Mouse (Mus musculus): ENCODE measurements at regions not wholly inside any gene's neighbourhood (a gene's known extent, or its start where the extent isn't known, plus 50 kb on each side); places are given as distances from the start of the nearest gene placed in this dataset.
A peak's percentile ranks its signal among the peaks of the same experiment; 100 is the strongest.

- WGBS = 54% methylated on average over 6 of the region's 6 CpGs
- no peaks in the 10 kb centered on the region for H3K27me3 ChIP-seq
- H3K4me1 ChIP-seq = peaks cover 13% of the 10 kb centered on the region
- H3K4me3 ChIP-seq = no peak overlapping the region
- peak overlapping the region; percentile 77 for H3K27ac ChIP-seq (replicated peaks)
- H3K4me2 ChIP-seq (replicated peaks) = no peak overlapping the region
- H3K9ac ChIP-seq (replicated peaks) = no peak overlapping the region
- ATAC-seq (ENCODE audit: low FRiP score, low read depth) = 0 out of 2 replicates have a peak, but pooled peaks have one; percentile 14
- H3K36me3 ChIP-seq = no peaks in the 10 kb centered on the region
- no peaks in the 10 kb centered on the region for H3K9me3 ChIP-seq
Measured at GRCm38 (mm10) chr13:83865932-83866685, 356.0 kb upstream of the Tmem161b start.

GRCm38 (mm10) chr13:83867211-83867610 lies 354.9 kb upstream of the Tmem161b start:
- WGBS = 55% methylated on average over 1 of the region's 1 CpGs

DNA sequence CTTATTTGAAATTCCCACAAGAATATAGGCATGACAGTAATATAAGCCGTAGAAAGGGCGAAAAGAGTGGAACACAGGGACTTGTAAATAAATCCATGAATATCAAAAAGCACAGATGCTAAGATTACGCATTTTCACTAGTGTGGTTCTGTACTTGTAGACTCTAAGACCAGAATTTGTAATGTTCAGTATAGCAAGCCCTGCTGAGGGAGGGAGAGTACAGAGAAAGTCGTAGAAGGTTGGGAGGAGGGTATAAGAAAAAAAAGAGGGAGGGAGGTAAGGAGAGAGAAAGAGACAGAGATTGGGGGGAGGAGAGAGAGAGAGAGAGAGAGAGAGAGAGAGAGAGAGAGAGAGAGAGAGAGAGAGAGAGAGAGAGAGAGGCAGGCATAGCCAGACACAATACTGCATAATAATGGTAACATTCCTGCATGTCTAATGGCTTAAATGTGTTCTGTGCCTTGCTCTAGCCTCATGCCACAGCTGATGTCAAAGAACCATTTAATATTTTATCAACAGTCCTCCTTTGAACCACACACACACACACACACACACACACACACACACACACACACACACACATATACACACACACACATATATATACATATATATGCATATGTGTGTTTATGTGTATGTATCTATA lies 354.1 kb upstream of the Tmem161b start:
- peak; percentile 78 for ATAC-seq (ENCODE audit: low FRiP score, low read depth)
- H3K27ac ChIP-seq (replicated peaks) = peak overlapping the region; percentile 86
- 52% methylated on average over 4 of the region's 4 CpGs for WGBS
- peaks cover 15% of the 10 kb centered on the region for H3K4me1 ChIP-seq
- no peaks in the 10 kb centered on the region for H3K27me3 ChIP-seq
- no peak overlapping the region for H3K4me2 ChIP-seq (replicated peaks)
- no peak overlapping the region for H3K4me3 ChIP-seq
- H3K36me3 ChIP-seq = no peaks in the 10 kb centered on the region
- H3K9me3 ChIP-seq = no peaks in the 10 kb centered on the region
- no peak overlapping the region for H3K9ac ChIP-seq (replicated peaks)

More at GRCm38 (mm10) chr13:83867211-83867610, 354.9 kb upstream of the Tmem161b start:
- Histone ChIP-seq H3K4me1 (peaks cover 13% of the 10 kb centered on the region), H3K36me3 (no peaks in the 10 kb centered on the region), H3K27me3 (no peaks in the 10 kb centered on the region), H3K4me3 (no peak overlapping the region), H3K9me3 (no peaks in the 10 kb centered on the region), H3K4me2 (replicated peaks) (no peak overlapping the region), H3K9ac (replicated peaks) (no peak overlapping the region), H3K27ac (replicated peaks) (peak overlapping the region; percentile 58; the same call in 1 of the 2 replicates)
- ATAC-seq (ENCODE audit: low FRiP score, low read depth) = no peak

- Histone ChIP-seq H3K4me3 (no peak overlapping the region), H3K9ac (replicated peaks) (no peak overlapping the region), H3K27ac (replicated peaks) (peak overlapping the region; percentile 88), H3K27me3 (no peaks in the 10 kb centered on the region), H3K4me1 (peaks cover 21% of the 10 kb centered on the region), H3K9me3 (no peaks in the 10 kb centered on the region), H3K4me2 (replicated peaks) (0 out of 2 replicates have a peak overlapping the region, but pooled peaks have one; percentile 1), H3K36me3 (no peaks in the 10 kb centered on the region)
- 17% methylated on average over 4 of the region's 4 CpGs for WGBS
- ATAC-seq (ENCODE audit: low FRiP score, low read depth) = peak; percentile 93
Measured at GRCm38 (mm10) chr13:83868922-83869321, 353.2 kb upstream of the Tmem161b start.

DNA sequence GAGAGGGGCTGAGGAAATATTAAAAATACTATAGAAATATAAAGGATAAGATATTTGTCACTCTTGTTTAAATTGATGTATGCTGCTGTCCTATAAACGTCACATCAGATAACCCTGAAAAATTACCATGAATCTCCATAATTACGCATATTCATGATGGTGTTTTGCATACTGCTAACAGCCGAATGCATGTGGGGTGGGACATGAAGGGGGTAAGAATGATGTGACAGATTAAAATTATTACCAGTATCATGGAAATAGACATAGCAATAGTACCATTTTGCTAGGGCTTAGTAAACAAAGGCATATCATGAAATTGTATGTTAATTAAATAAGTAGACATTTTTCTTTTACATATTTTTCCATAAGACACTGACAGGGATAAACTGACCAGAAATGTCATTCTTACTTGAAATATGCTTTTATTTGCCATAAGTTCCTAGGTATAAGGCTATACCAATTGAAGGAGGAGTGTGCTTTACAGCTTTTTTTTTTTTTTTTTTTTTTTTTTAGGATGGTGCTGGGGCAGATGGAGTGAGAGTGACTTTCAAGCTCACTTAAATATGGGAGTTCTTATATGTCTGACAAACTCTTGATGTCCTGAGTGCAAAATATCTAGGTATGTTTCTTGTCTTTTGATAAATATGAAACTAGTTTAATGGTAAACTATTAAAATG lies 349.8 kb upstream of the Tmem161b start:
- Histone ChIP-seq H3K9ac (replicated peaks) (no peak overlapping the region), H3K27me3 (no peaks in the 10 kb centered on the region), H3K4me2 (replicated peaks) (no peak overlapping the region), H3K36me3 (no peaks in the 10 kb centered on the region), H3K9me3 (no peaks in the 10 kb centered on the region), H3K4me1 (peaks cover 18% of the 10 kb centered on the region), H3K27ac (replicated peaks) (peak overlapping the region; percentile 81), H3K4me3 (no peak overlapping the region)
- no peak for ATAC-seq (ENCODE audit: low FRiP score, low read depth)
- WGBS = 45% methylated on average over 3 of the region's 3 CpGs

DNA sequence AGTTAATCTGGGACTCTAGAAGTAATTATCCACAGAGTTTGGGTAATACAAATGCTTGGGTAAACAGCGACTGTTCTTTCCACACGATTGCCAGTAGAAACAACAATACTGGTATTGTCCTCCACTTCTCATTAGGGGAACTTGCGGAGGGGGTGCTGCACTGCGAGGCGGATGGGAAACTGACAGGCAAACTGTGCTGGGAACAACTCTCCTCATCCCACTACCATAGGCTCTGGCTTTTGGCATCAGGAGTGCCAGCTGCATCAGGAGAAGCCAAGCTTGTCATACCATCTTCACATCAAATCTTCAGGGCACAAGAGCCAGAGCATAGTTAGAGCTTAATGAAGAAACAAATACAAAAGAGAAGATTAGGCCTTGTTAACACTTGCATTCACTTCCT lies 349.2 kb upstream of the Tmem161b start:
- peak; percentile 72 for ATAC-seq (ENCODE audit: low FRiP score, low read depth)
- H3K27ac ChIP-seq (replicated peaks) = peak overlapping the region; percentile 81
- no peak overlapping the region for H3K9ac ChIP-seq (replicated peaks)
- H3K36me3 ChIP-seq = no peaks in the 10 kb centered on the region
- no peaks in the 10 kb centered on the region for H3K27me3 ChIP-seq
- H3K4me1 ChIP-seq = peaks cover 15% of the 10 kb centered on the region
- H3K9me3 ChIP-seq = no peaks in the 10 kb centered on the region
- 5% methylated on average over 5 of the region's 5 CpGs for WGBS
- H3K4me2 ChIP-seq (replicated peaks) = no peak overlapping the region
- no peak overlapping the region for H3K4me3 ChIP-seq

DNA sequence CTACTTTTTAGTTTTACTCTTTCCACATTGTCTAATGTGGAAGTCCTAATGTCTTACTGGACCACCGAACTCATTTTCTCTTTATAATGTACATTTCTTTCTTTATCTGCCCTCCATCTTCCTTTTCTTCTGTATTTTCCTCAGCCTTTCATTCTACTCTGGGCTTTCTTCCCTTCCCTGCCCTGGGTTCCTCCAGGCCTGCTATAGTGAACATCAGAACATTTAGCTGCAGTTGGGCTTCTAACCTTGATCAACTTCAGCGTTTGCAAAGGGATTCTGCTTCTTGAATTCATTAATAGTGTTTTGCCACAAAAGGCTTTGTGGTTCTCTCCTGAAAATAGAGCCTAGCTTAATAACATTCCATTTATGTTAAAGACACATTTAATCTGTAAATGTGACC lies 342.5 kb upstream of the Tmem161b start:
- no peaks in the 10 kb centered on the region for H3K9me3 ChIP-seq
- H3K9ac ChIP-seq (replicated peaks) = no peak overlapping the region
- H3K4me2 ChIP-seq (replicated peaks) = no peak overlapping the region
- H3K4me1 ChIP-seq = peaks cover 35% of the 10 kb centered on the region
- ATAC-seq (ENCODE audit: low FRiP score, low read depth) = no peak
- no peak overlapping the region for H3K4me3 ChIP-seq
- peak overlapping the region; percentile 87 for H3K27ac ChIP-seq (replicated peaks)
- H3K36me3 ChIP-seq = no peaks in the 10 kb centered on the region
- no peaks in the 10 kb centered on the region for H3K27me3 ChIP-seq
- WGBS = 46% methylated on average over 2 of the region's 2 CpGs

DNA sequence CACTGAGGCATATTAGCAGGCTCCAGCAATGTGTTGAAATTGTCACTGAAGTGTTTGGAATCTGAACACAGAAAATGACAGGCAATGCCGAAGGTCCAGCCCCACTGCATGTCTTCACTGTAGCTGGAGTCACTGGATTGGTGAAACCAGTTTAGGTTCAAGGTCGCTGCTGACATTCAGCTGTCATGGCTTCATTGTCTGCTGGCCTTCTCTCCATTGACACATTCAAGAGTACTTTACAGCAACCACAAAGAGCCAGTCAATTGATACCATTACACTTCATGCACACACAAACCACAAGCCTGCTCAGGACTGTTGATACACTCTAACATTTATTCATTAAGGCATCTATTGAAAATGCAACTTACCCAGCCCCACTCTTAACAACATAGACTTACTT lies 341.8 kb upstream of the Tmem161b start:
- 38% methylated on average over 2 of the region's 2 CpGs for WGBS

GRCm38 (mm10) chr13:83880772-83881171 lies 341.3 kb upstream of the Tmem161b start:
- Histone ChIP-seq H3K4me2 (replicated peaks) (no peak overlapping the region), H3K27ac (replicated peaks) (peak overlapping the region; percentile 80), H3K36me3 (no peaks in the 10 kb centered on the region), H3K9me3 (no peaks in the 10 kb centered on the region), H3K4me1 (peaks cover 43% of the 10 kb centered on the region), H3K9ac (replicated peaks) (no peak overlapping the region), H3K27me3 (no peaks in the 10 kb centered on the region), H3K4me3 (no peak overlapping the region)
- 26% methylated on average over 2 of the region's 2 CpGs for WGBS
- ATAC-seq (ENCODE audit: low FRiP score, low read depth) = no peak

More for the DNA sequence above, 341.8 kb upstream of the Tmem161b start:
- Histone ChIP-seq H3K4me2 (replicated peaks) (no peak overlapping the region), H3K4me1 (peaks cover 41% of the 10 kb centered on the region), H3K27me3 (no peaks in the 10 kb centered on the region), H3K4me3 (no peak overlapping the region), H3K9ac (replicated peaks) (no peak overlapping the region), H3K9me3 (no peaks in the 10 kb centered on the region), H3K36me3 (no peaks in the 10 kb centered on the region), H3K27ac (replicated peaks) (peak overlapping the region; percentile 80)
- ATAC-seq (ENCODE audit: low FRiP score, low read depth) = peak; percentile 24; the same call in 1 of the 2 replicates

- no peak overlapping the region for H3K4me3 ChIP-seq
- WGBS = 59% methylated on average over 1 of the region's 1 CpGs
- H3K9me3 ChIP-seq = no peaks in the 10 kb centered on the region
- H3K27ac ChIP-seq (replicated peaks) = peak overlapping the region; percentile 71
- H3K27me3 ChIP-seq = no peaks in the 10 kb centered on the region
- no peaks in the 10 kb centered on the region for H3K36me3 ChIP-seq
- no peak for ATAC-seq (ENCODE audit: low FRiP score, low read depth)
- H3K4me2 ChIP-seq (replicated peaks) = no peak overlapping the region
- no peak overlapping the region for H3K9ac ChIP-seq (replicated peaks)
- peaks cover 47% of the 10 kb centered on the region for H3K4me1 ChIP-seq
Measured at GRCm38 (mm10) chr13:83882839-83883238, 339.3 kb upstream of the Tmem161b start.

DNA sequence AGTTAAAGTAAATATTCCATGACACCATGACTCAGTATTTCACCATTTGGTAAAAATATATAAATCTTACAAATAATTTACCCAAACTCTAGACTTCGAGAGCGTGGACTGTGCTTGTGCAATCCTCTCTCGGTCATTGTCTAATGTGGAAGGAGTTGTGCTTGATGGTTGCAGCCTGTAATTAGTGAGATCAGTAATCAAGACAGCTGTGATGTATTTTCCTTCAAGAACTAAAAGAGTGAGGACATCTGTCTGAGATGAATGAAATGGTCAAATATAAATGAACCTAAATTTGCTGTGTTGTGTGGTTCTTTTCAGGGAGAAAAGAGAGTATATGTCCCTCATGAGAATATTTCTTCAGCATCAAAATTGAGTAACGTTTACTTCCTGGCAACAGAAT lies 338.3 kb upstream of the Tmem161b start:
- WGBS = 63% methylated on average over 4 of the region's 4 CpGs

GRCm38 (mm10) chr13:83884226-83884625 lies 337.9 kb upstream of the Tmem161b start:
- H3K4me3 ChIP-seq = no peak overlapping the region
- ATAC-seq (ENCODE audit: low FRiP score, low read depth) = peak; percentile 28; the same call in 1 of the 2 replicates
- peak overlapping the region; percentile 90 for H3K27ac ChIP-seq (replicated peaks)
- H3K4me1 ChIP-seq = peaks cover 47% of the 10 kb centered on the region
- peak overlapping the region; percentile 16; the same call in 1 of the 2 replicates for H3K4me2 ChIP-seq (replicated peaks)
- no peaks in the 10 kb centered on the region for H3K36me3 ChIP-seq
- no peaks in the 10 kb centered on the region for H3K9me3 ChIP-seq
- H3K27me3 ChIP-seq = no peaks in the 10 kb centered on the region
- WGBS = 62% methylated on average over 4 of the region's 4 CpGs
- H3K9ac ChIP-seq (replicated peaks) = no peak overlapping the region

More for the DNA sequence above, 338.3 kb upstream of the Tmem161b start:
- no peaks in the 10 kb centered on the region for H3K36me3 ChIP-seq
- H3K9ac ChIP-seq (replicated peaks) = no peak overlapping the region
- H3K4me2 ChIP-seq (replicated peaks) = peak overlapping the region; percentile 16; the same call in 1 of the 2 replicates
- no peak for ATAC-seq (ENCODE audit: low FRiP score, low read depth)
- peaks cover 47% of the 10 kb centered on the region for H3K4me1 ChIP-seq
- H3K4me3 ChIP-seq = no peak overlapping the region
- H3K27ac ChIP-seq (replicated peaks) = peak overlapping the region; percentile 90
- no peaks in the 10 kb centered on the region for H3K27me3 ChIP-seq
- H3K9me3 ChIP-seq = no peaks in the 10 kb centered on the region
